Mouse (Mus musculus) lung, postnatal 36 days (tissue): Measurements from ENCODE around the gene Milr1.
"Not testable (repeated sequence)": the region's sequence is repeated elsewhere in the genome, so short reads cannot be mapped to it uniquely, and the experiment has no call there.

Experiments used
- DNase-seq: peaks from one replicate; pipeline ENCODE4 v3.0.0; 2022; ENCODE audit warnings: mixed read lengths

The Milr1 gene

DNA sequence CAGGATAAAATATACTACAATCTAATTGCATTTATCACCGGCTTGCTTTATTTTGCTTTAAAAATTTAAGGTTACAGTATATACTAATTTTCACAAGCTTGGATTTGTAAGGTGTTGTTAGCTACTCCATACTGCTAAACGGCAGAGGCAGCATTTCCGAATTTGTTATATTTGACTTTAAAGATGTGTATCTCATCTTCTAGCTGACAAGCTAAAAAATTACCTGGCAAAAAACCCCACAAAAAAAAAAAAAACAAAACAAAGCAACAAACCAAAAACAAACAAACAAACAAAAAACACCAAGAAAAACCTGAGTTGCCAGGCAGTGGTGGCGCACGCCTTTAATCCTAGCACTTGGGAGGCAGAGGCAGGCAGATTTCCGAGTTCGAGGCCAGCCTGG lies 27.1 kb downstream of the Milr1 start:
- DNase-seq: no peak

DNA sequence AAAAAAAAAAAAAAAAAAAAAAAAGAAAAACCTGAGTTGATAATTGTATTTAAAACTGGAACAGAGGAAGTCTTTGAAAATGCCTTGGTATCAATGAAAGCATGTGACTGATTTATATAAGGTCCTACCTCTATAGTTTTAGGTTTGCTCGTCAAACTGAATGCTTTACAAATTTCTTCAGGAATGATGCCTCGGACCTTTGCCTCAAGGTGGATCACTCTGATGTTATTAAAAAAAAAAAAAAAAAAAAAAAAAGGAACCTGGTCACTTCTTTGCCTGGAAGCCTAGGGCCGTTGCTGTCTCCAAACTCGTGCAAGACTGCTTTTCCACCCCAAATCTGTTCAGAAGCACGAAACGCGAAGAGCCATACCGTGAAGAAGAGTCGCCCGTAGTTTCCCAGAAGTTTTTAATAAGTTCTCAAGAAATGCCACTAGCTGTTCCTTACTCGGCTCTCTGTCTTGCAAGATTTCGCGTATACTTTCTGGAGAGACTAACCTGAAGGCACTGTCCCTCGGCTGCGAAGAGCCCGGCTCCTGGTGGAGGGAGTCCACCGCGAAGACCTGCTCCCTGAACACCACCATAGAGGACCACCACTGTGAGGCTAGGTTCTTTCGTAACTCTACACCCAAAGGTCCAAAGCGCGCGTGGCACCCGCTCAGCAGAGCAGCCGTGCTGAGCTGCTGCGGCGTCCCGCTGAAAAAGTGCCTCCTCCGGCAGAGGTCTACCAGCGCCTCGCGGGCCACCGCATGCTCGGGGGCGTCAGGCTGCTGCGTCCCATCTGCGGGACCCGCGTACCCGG lies 27.8 kb downstream of the Milr1 start:
- DNase-seq: no peak

DNA sequence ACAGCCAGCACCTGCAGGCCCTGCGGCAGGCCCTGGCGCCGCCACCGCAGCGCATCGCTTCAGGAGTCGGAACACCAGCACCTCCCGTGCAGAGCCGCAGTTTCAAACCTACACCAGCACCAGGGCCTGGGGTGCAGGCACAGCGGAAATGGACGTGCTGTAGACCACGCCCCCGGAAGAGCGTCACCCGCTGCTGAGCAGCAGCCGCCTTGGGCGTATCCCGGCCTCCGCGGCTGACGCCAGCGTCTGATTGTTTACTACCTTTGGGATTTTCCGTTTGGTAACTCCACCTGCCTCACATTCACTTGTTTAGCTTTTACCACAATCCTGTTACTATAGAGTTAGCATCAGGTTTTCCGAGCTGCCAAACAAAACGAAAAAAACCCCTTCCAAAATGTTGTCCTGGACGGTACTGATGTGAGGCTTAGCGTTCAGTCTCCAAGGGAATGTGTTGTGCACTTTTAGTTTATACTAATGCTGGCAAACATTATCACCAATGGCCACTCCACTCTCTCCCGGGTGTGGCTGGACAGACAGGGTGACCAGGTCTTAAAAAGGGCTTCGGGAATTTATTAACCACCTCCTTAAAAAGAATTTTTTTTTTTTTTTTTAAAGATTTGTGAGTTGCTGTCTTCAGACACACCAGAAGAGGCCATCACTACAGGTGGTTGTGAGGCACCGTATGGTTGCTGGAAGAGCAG lies 28.5 kb downstream of the Milr1 start, which contains the start of gene Polg2:
Gene Polg2, minus strand, starts transcription at position 150 of the 701 bp plus-strand sequence.
- peak; percentile 95 for DNase-seq

DNA sequence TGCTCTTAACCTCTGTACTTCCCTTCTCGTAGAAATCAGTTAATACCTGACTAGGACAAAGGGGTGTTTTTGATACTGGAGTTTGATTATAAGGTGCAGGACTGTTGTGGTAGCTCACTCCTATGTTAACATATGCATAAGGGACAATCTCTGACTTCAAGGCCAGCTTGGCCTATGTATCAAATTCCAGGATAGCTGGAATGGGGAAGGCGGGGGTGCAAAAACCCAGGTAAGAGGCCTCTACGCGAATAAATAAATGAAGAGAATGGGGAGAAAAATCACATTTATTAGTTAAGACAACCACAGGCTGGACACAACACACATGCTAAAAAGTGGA lies 29.0 kb downstream of the Milr1 start:
- no peak for DNase-seq

DNA sequence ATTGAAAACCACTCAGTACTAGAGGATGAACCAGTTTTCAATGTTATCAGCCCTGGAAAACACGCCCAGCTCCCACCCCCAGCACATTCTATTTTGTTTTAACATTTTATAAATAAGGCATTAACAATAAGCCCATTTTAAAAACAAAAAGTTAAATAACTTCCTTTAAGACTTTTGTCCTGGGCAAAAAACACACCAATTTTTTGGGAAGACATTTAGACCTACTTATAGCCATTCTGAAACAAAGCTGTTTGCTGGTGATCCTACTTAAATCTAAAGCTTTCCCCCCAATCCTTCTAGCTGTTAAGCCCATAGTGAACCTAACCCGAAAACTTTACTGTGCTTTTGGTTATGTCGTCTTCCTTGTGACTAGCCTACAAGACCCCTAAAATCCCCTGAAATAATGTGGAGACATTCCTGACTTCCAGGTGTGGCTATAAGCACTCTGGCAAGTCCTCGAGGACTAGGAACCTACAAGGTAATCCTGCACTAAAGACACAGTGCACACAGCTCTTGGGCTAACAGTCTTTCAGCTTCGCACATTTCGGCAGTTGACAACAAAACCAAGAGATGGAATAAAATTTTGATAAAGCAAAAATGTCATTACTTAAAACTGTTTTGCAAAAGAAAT lies 29.7 kb downstream of the Milr1 start:
- no peak for DNase-seq

DNA sequence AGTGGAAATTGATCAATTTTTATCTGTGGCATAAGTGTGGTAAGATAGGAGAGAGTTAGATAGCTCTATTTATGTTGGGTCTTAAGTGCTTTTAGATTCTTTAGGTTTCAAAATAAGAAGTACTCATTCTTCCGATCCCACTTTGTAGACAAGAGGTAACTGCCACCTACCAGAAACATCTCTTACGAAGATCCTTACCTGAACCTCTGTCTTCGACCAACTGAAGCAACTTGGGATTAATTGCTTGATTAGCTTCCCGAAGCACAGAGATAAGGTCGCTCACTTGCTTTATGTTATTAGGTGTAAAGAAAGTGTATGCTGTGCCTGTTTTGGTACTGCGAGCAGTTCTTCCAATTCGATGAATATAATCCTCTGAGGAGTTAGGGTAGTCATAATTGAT lies 31.2 kb downstream of the Milr1 start:
- DNase-seq: not testable (repeated sequence)

DNA sequence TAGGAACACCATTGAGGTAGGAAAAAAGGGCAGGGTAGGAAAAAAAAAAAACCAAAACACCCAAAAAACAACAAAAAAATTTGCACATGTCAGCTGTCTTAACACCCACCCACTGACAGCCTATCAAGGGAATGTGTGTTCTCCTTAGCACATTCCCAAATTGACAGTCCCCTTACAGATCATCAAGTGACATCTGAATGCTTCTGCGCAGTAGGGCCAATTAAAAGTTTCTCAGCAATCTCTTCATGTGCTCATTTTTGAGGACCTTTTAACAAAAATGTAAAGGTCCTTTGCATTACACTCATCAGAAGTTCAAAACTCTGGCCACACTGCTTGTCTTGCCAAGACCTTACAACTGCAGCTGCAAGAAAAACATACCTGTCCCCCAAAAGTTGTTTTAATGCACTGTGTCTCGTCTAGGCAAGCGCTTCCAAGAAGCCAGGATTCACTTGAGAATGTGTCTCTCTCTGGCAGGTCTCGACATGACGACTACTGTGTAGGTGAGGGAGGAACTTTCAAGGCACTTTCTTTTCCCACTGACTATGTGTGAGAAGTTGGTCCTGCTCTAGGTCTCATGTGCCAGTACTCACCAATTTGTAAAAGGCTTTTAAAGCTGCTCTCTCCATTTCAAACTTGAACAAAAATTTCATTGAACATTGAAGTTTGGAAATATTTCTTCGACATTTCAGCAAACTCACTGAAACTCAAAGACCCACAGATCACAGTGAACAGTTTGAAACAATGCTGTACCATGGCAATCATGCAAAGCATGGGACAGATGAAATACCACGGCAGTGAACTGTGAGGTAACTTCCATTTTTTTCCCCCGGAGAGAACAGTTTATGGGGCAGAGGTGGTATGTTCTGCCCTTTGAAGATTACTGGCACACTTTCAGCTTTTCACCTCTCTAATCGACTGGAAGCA lies 32.1 kb downstream of the Milr1 start:
- DNase-seq: no peak

DNA sequence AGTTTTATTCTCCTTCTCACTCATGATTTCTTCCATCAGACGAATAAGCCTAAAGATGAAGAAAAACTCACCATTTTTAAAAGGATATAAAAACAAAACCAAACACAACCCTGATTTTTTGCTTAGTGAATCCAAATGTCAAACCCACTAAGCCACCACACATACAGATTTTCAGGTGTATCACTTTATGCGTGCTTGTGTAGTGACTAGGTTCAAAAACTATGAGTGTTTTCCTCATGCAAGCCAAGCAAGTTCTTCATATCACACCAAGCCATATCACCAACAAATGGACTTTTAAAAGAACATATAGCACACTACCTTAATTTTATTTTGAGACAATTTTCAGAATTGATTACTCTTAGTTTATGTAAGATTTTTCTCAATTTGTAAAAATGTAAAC lies 33.5 kb downstream of the Milr1 start:
- no peak for DNase-seq

DNA sequence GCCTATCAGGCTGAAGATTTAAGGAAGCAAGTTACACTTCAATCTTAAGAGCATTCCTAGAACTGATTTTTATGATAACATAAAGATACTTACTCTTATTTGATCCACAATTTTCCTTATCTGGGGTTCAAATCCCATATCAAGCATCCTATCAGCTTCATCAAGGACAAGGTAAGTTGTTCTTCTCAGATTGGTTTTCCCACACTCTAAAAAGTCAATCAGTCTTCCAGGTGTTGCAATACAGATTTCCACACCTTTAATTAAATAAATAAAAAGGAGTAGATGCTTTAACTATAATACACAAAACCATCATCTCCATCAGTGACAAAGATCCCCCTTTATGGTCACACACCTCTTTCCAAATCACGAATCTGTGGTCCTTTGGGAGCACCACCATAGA lies 34.0 kb downstream of the Milr1 start:
- DNase-seq: no peak

DNA sequence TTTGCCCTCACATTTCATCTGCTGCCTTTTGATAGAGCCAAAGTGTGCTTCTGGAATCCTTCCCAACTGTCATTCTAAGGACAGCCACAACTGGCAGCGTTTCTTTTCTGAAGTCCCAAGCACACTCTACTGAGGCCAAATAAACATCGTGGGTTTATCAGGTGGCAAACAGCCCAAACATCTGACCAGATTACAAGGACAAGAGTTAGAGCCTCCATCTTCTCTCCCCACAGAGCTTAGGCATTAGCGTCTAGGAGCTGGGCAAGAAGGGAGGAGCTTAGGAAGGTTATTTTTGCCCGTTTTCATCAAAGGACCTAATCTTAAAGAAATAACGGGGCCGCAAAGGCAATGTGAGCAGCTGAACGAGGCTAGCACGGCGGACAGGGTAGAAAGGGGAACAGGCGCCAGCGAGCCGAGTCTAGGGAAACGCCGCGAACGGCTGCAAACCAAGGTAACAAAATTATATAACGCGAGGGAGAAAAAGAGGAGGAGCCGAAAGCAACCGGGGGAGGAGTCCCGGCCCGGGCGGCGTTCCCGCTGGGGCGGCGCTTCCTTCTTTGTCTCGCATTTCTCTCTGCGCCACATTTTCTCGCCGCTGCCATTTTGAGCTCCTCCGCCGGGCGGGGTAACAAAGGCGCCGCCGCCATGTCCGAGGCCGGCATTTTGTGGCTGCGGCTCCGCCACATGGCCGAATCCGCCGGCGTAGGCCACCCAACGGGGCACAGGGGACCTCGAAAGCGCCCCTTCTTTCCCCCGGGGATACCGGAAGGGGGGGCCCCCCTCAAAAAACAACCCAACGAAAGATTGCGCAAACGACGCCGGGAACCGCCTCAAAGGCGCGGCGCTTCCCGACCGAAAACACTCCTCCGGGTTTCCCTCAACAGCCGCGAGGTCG lies 36.4 kb downstream of the Milr1 start:
- peak; percentile 95 for DNase-seq

DNA sequence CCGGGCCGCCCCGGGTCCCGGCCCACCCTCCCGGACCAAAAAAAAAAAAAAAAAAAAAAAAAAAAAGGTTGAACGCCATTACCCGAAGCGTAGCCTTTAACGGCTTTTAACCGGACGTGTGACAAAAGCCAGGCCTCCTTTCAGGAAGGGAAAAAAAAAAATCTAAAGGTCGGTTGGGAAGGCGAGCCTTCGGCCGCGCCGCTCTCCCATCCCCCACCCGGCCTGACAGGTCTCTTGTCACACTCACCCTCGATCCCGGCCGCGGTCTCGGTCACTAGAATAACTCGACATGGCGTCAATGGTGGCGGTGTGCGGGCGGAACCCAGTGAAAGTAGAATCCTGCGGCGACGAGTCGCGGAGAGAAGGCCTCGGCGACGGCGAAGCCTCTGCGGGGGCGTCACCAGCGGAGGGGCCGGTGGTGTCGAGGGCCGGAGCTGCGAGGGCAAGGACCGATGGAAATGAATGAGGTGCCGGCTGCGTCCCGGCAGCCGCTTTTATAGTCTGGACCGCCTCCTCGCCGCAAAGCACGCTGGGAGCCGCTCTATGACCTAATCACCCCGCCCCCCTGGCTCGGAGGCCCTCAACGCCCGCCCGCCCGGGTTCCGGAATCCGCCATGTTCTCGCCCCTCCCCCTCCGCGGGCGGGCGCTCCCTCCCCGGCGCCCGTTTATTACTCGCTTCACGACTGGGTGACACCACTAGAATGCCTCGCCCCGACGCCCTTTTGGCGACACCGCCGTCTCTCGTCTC lies 37.2 kb downstream of the Milr1 start:
- DNase-seq: peak; percentile 98

DNA sequence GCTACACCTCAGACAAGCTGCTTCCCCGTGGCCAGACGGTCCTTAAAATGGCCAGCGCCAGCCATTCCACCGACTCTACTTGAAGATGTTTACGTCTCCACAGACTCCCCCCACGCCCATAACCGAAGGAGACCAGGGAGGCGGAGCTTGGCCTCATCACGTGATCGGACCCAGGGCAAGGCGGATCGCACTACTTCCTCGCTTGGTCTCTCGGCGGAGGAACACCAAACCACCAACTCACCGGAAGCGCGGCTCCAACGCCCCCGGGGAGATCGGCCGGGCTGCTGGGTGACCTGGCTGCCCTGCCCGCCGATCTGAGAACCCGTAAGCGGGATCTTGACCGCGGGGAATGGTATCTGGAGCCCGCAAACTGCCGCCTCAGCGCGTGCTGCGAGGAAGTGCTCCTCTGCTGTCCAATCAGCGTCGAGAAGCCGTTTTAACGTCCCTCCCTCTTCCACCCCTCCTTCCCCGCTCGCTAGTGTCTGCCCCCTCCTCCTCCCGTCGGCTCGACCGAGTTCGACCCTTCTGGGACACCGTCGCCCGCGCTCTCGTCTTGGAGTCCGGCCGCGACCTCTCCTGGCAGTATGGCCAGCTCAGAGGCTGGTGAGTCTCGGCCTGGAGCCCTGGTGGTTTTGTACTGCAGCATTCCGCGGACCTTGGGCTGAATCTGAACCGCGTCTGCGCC lies 37.9 kb downstream of the Milr1 start, which contains the start of the genes Ddx5 and Cep95:
Gene Ddx5, minus strand, starts transcription at position 411 of the 685 bp plus-strand sequence.
Gene Cep95, plus strand, starts transcription at position 478 of the 685 bp plus-strand sequence.
- peak; percentile 99 for DNase-seq

DNA sequence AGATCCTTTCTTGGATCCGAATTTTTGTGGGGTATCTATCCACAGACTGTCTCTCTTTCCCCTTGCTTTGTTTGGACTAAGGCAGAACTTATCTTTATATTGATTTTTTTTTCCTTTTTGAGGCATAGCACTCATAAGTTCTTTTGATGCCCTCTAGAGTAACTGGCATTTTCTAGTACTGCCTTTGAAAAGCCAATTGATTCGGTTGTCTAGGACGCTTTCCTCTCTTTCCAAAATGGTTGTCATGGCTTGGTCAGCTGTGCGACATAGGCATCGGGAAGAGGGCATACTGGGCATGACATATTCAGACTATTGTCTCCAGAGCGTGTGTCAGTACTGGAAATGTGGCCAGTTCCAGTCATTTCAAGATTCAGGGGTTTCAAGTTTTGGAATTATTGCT lies 38.6 kb downstream of the Milr1 start:
- no peak for DNase-seq

DNA sequence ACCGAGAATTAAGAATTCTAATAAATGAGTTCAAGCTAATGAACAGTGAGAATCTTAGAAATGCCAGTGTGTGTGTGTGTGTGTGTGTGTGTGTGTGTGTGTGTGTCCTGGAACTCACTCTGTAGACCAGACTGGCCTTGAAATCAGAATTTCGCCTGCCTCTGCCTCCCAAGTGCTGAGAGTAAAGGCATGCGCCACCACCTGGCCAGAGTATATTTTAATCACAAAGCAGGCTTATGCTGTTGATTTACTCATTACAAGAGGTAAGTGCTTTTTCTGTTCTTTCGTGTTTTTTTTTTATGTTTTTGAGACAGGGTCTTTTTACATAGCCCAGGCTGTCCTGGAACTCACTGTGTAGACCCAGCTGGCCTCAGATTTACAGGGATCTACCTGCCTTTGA lies 42.8 kb downstream of the Milr1 start:
- no peak for DNase-seq

DNA sequence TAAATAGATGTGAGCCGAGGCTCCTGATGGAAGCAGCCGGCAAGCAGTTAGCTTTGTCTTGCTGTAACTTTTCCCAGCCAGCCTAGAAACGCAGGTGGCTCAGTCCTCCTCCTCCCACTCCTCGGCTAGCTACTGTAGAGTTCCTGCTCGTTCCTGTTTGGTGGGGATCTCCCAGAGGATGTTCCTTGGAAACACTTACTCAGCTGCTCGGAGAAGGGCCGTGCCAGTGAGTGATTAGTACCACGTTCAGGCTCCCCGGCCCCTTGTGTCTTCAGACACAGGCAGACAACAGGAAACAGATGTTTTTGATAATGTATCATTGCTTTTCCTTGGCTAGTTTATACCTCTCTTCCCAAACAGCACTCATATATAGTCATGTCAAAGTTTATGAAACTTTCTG lies 44.7 kb downstream of the Milr1 start:
- DNase-seq: no peak

DNA sequence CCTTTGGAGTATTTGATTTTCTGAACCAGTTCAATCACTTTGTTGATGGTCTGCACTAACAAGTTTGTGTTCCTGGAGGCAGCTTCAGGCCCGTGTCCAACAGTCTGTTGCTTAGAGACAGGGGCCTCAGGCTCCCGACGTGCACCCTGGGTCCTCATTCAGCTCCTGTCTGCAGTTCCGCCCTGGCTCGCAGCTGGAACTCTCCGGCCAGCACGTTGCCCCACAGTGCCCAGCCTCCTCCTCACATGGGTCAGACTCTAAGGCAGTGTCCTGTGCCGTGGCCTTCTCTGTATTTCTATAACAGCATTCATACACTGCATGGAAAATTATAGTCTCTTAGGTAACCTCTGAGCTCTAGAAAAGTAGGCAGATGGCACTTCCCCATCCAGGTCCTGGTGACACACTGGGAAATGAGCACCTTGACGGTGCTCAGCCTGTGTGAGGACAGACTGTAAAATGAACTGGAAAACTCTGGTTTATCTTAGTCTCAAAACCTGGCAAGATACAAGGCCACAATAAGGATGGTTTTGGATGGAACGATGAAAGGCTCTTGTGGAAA lies 51.1 kb downstream of the Milr1 start:
- no peak for DNase-seq

DNA sequence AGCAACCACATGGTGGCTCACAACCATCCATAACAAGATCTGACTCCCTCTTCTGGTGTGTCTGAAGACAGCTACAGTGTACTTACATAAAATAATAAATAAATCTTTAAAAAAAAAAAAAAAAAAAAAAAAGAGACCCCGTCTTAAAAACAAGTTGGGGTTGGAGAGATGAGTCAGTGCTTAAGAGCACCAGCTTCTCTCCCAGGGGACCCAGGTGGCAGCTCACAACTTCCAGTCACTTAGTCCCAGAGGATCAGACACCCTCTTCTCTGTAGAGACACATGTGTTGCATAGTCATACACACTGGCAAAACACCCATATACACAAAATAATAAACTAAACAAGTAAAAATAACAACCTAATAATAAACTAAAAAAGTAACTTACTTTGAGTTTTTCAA lies 56.4 kb downstream of the Milr1 start:
- not testable (repeated sequence) for DNase-seq

DNA sequence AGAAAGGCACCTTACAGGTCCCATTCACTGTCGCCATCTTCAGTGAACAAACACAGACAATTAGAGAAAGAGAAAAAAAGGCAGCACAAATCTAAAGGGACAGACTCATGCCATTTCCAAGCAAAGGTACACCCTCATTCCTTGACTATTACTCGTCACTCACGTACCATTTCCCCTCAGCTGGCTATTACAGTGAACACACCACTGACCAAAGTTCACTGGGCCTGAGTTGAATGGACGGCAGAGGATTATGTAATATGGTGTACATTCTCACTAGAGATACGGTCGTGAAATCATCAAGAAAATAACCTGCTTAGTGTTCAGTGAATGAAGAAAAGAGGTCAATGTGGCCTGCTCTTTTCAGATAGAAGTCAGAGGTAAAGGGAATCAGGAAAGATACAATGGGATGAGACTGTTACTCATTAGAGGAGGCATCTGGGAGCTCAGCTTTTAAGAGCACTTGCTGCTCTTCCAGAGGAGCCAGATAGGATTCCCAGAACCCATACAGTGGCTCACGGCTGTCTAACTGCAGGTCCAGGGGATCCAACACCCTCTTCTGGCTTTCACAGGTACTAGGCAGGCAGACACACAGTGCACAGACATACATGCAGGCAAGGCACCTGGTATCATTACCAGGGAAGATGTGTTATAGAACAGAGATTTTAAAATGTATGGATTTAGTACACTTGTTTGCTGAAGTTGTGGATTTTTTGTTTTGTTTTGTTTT lies 61.5 kb downstream of the Milr1 start:
- no peak for DNase-seq
